Mouse (Mus musculus) G1E (cell line): ENCODE results near the gene Smg6. TPM values are rescaled to one million over a fixed set of nuclear protein-coding genes. Genes with fewer than 3 reads are reported as not detected.
A peak's percentile ranks its signal among the peaks of the same experiment; 100 is the strongest.

Experiments used
- ATAC-seq: 2 replicates; pipeline ENCODE4 v1.8.0; 2016; ENCODE audit warnings: mild to moderate bottlenecking; ENCODE audit not compliant: insufficient number of reproducible peaks, poor library complexity, low FRiP score, severe bottlenecking; ENCODE audit errors: extremely low read depth
- DNase-seq: peaks from one replicate; pipeline ENCODE4 v3.0.0; 2012; ENCODE audit warnings: low spot score
- H3K27me3 ChIP-seq: 2 replicates; pipeline ENCODE4 v1.6.1; 2012; ENCODE audit warnings: mild to moderate bottlenecking, low read length, inconsistent platforms; ENCODE audit not compliant: insufficient read depth
- H3K36me3 ChIP-seq: replicated peaks from 2 replicates; pipeline ENCODE3; 2012; ENCODE audit warnings: mild to moderate bottlenecking, inconsistent platforms
- H3K4me1 ChIP-seq: 2 replicates; pipeline ENCODE4 v1.6.1; 2012; ENCODE audit warnings: low read depth, low read length, inconsistent platforms, mixed read lengths; ENCODE audit not compliant: insufficient read depth
- H3K4me3 ChIP-seq: 2 replicates; pipeline ENCODE4 v1.5.1; 2012; ENCODE audit warnings: low read depth, mild to moderate bottlenecking, inconsistent platforms, low read length, moderate library complexity, mixed read lengths
- H3K9me3 ChIP-seq: replicated peaks from 2 replicates; pipeline ENCODE4 v1.6.1; 2012; ENCODE audit warnings: inconsistent platforms
- CTCF ChIP-seq: IDR thresholded peaks from 2 replicates; pipeline ENCODE4 v1.5.1; 2012; ENCODE audit warnings: low read depth, low read length, inconsistent platforms, mixed read lengths
- GATA1 ChIP-seq: IDR thresholded peaks from 2 replicates; pipeline ENCODE4 v1.6.1; 2012; ENCODE audit warnings: borderline replicate concordance, low read length, inconsistent platforms, mixed read lengths
- GATA2 ChIP-seq: IDR thresholded peaks from 2 replicates; pipeline ENCODE4 v1.6.1; 2012; ENCODE audit warnings: low read depth, low read length, inconsistent platforms, borderline replicate concordance
- POLR2AphosphoS5 ChIP-seq: IDR thresholded peaks from 2 replicates; pipeline ENCODE4 v1.6.1; 2012; ENCODE audit warnings: low read depth, low read length, inconsistent platforms; ENCODE audit not compliant: insufficient replicate concordance
- TAL1 ChIP-seq: conservative IDR thresholded peaks from 2 replicates; pipeline ENCODE4 v1.6.1; 2012; ENCODE audit warnings: low read depth, low read length, inconsistent platforms, mixed read lengths
- polyA plus RNA-seq: library from polyadenylated mRNA; stranded (reverse); fragments of >175 nt; gene quantifications from 2 replicates; pipeline ENCODE4 v1.2.3, GENCODE M21; 2012
- total RNA-seq, 2 experiments: library from RNA; stranded (forward) in 1 of 2; stranded (reverse) in 1 of 2; fragments of 200-1000 nt in 1 of 2; fragments of >200 nt in 1 of 2; fragmentation: Nextera tagmentation in 1 of 2; gene quantifications; 2 replicates each; pipeline ENCODE4 v1.2.3; 2014 to 2017

The Smg6 gene
- total RNA-seq (2014; fragmentation: Nextera tagmentation) (42.1 and 54.4 TPM in 2 replicates), total RNA-seq (2017) (15.2 and 17.4 TPM in 2 replicates), polyA plus RNA-seq (51.7 and 54.3 TPM in 2 replicates)

- H3K27me3 ChIP-seq: no peaks in the 10 kb centered on the region
- H3K4me3 ChIP-seq: peak within 1 kb of the TSS; percentile 92
- DNase-seq (peak; percentile 82), ATAC-seq (peak; percentile 71; the same call in 1 of the 2 replicates)
- H3K36me3 ChIP-seq: peaks cover 29% of the 10 kb centered on the region
- TF ChIP-seq GATA2 (no peak), POLR2AphosphoS5 (no peak), GATA1 (no peak), CTCF (no peak), TAL1 (no peak)
- H3K9me3 ChIP-seq: no peaks in the 10 kb centered on the region
- H3K4me1 ChIP-seq: peaks cover 27% of the 10 kb centered on the region
Observed at GRCm38 (mm10) chr11:74925577-74926387, at the start of gene Smg6, which contains the start of gene Srr. Smg6 (plus strand) TSS chr11:74925823. Srr (minus strand) TSS chr11:74925948.

GRCm38 (mm10) chr11:74876801-74877200 lies 48.8 kb upstream of the Smg6 start:
- H3K4me1 ChIP-seq: peaks cover 7% of the 10 kb centered on the region; the same call in 1 of the 2 replicates
- H3K9me3 ChIP-seq: no peaks in the 10 kb centered on the region
- H3K36me3 ChIP-seq: peaks cover 44% of the 10 kb centered on the region
- H3K27me3 ChIP-seq: no peaks in the 10 kb centered on the region
- ATAC-seq (no peak), DNase-seq (no peak)
- H3K4me3 ChIP-seq: no peak overlapping the region
- TF ChIP-seq GATA1 (no peak), POLR2AphosphoS5 (no peak), GATA2 (no peak), CTCF (no peak), TAL1 (no peak)

GRCm38 (mm10) chr11:74880999-74881398 lies 44.6 kb upstream of the Smg6 start:
- Histone ChIP-seq H3K9me3 (no peaks in the 10 kb centered on the region), H3K36me3 (peaks cover 41% of the 10 kb centered on the region), H3K27me3 (no peaks in the 10 kb centered on the region), H3K4me3 (no peak overlapping the region), H3K4me1 (peaks cover 9% of the 10 kb centered on the region; the same call in 1 of the 2 replicates)
- DNase-seq (no peak), ATAC-seq (no peak)
- TF ChIP-seq CTCF (no peak), TAL1 (no peak), POLR2AphosphoS5 (no peak), GATA2 (no peak), GATA1 (no peak)

GRCm38 (mm10) chr11:74881979-74882378 lies 43.6 kb upstream of the Smg6 start:
- no peaks in the 10 kb centered on the region for H3K27me3 ChIP-seq
- no peak for DNase-seq
- peaks cover 5% of the 10 kb centered on the region; the same call in 1 of the 2 replicates for H3K4me1 ChIP-seq
- peaks cover 38% of the 10 kb centered on the region for H3K36me3 ChIP-seq
- ATAC-seq: no peak
- TF ChIP-seq POLR2AphosphoS5: no peak
- TF ChIP-seq GATA2: no peak
- no peak for TF ChIP-seq CTCF
- TF ChIP-seq TAL1: no peak
- no peak for TF ChIP-seq GATA1
- H3K9me3 ChIP-seq: no peaks in the 10 kb centered on the region
- no peak overlapping the region for H3K4me3 ChIP-seq

GRCm38 (mm10) chr11:74883098-74883497 lies 42.5 kb upstream of the Smg6 start:
- ATAC-seq (no peak), DNase-seq (no peak)
- no peak for TF ChIP-seq CTCF
- TF ChIP-seq GATA1: no peak
- TF ChIP-seq GATA2: no peak
- TF ChIP-seq TAL1: no peak
- TF ChIP-seq POLR2AphosphoS5: no peak
- Histone ChIP-seq H3K4me1 (peaks cover 4% of the 10 kb centered on the region; the same call in 1 of the 2 replicates), H3K36me3 (peaks cover 35% of the 10 kb centered on the region), H3K4me3 (no peak overlapping the region), H3K9me3 (no peaks in the 10 kb centered on the region), H3K27me3 (no peaks in the 10 kb centered on the region)

- Histone ChIP-seq H3K27me3 (no peaks in the 10 kb centered on the region), H3K36me3 (peaks cover 16% of the 10 kb centered on the region), H3K4me3 (no peak overlapping the region), H3K4me1 (peaks cover 23% of the 10 kb centered on the region), H3K9me3 (no peaks in the 10 kb centered on the region)
- DNase-seq (no peak), ATAC-seq (no peak)
- TF ChIP-seq CTCF (no peak), POLR2AphosphoS5 (no peak), GATA1 (no peak), GATA2 (no peak), TAL1 (no peak)
Observed at GRCm38 (mm10) chr11:74894619-74895018, 31.0 kb upstream of the Smg6 start.
